Mouse (Mus musculus) brain, embryonic 18.5 days (tissue): ENCODE measurements at regions not wholly inside any gene's neighbourhood (a gene's known extent, or its start where the extent isn't known, plus 50 kb on each side); places are given as distances from the start of the nearest gene placed in this dataset.
A peak's percentile ranks its signal among the peaks of the same experiment; 100 is the strongest.

Source experiments
- DNase-seq: peaks from one replicate; pipeline ENCODE4 v3.0.0-alpha.2; 2012; ENCODE audit warnings: low read depth, low spot score

DNA sequence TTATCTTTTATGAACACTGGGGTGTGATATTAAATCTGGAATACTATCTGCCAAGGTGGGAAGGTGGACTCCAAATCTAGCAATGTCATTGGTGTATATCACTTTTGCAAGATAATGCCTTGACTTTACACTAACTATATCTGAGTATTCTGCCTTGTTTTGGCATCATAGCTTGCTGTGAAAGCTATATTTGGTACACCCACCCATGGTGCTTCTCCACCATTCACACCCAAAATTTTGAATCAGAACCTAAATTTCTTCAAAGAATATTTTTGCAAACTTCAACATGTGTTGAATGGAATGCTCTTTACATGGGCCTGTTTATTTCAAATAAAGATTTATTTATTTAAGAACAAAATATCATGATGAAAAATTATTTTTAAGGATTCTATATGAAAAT, 1087.0 kb downstream of the Dnajb9 start:
- no peak for DNase-seq

DNA sequence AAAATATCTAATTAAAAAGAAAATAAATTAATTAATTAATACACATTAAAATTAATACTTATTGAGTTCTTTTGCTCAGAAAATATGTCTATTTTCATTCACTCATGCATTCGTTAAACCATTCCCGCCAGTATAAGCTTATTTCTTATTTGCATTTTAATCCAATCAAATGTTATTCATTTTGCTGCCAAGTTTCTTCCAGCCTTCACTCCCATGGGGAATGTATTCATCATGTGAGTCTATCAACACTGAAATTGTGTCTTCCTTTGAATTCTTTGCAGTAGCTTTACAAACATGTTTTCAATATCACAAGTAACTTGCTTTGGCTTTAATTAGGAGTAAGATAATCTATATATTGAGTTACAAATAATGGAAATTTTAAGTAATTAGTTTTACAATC, 1098.0 kb downstream of the Dnajb9 start:
- peak; percentile 4 for DNase-seq

DNA sequence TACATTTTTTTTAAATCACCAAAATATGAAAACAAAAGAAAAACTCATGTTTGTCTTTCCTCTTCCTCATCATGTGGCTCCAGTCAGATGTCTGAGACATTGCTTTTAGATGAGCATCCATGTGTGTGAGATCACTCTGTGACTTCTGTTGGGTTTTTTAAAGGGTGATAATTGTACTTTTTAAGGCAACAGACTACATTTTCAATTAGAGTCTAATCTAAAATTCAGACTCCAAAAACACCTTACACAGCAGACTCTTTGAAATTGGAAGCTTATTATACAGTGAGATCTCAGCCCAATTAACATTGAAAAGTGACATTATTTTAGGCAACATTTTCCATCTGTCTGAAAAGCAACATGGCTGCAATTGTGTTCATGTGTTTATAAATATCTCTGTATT, 1110.7 kb downstream of the Dnajb9 start:
- peak; percentile 30 for DNase-seq

DNA sequence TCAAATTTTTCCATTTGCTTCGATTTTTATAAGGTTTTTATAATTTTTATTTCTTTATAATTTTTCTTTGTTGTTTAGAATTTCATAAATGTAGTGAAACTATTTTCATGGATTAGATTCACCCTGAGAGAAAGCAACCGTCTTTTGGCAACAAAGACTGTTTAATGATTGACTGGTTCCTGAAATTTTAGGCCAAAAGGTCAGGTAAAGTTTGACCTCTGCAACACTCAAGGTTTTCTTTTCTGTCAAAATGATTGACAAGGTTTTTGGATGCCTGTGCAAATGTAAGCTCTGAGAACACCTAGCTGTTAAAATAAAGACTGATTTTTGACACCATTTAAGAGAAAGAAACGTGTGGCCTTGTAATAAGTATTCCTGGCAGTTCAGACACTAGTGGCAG, 1132.0 kb downstream of the Dnajb9 start:
- no peak for DNase-seq
